Mouse (Mus musculus) adrenal gland, postnatal 10 days (tissue): ENCODE measurements around the gene Dbi. TPM values are rescaled to one million over a fixed set of nuclear protein-coding genes. Genes with fewer than 3 reads are reported as not detected.

Experiments used
- DNase-seq: peaks from one replicate; pipeline ENCODE4 v3.0.0; 2021; ENCODE audit warnings: mixed read lengths
- long read RNA-seq, 2 experiments: library from polyadenylated mRNA; stranded (forward); transcript quantifications; one replicate each; pipeline ENCODE4 v2.0.0; 2021
- total RNA-seq, 2 experiments: library from RNA; stranded (reverse); gene quantifications; 2 replicates each; pipeline ENCODE4 v1.2.3; 2021

Dbi gene
- total RNA-seq: 1,000 to 10,000 TPM; 1,131 to 1,191 TPM
- long read RNA-seq, experiment 1, transcript Dbi-202 (3 exons, 504 nt): minor isoform, 6 of 1,859 reads
- long read RNA-seq, experiment 1, transcript Dbi-201 (4 exons, 569 nt): major isoform, 1,823 of 1,859 reads
- long read RNA-seq, experiment 1, partial matches to known transcripts: 21 of 1,859 reads
- long read RNA-seq, experiment 1, other reads (novel, unspliced or antisense): 5 of 1,859 reads
- long read RNA-seq, experiment 2, transcript Dbi-202 (3 exons, 504 nt): minor isoform, 7 of 1,705 reads
- long read RNA-seq, experiment 2, transcript Dbi-201 (4 exons, 569 nt): major isoform, 1,668 of 1,705 reads
- long read RNA-seq, experiment 2, partial matches to known transcripts: 17 of 1,705 reads
- long read RNA-seq, experiment 2, other reads (novel, unspliced or antisense): 7 of 1,705 reads

DNA sequence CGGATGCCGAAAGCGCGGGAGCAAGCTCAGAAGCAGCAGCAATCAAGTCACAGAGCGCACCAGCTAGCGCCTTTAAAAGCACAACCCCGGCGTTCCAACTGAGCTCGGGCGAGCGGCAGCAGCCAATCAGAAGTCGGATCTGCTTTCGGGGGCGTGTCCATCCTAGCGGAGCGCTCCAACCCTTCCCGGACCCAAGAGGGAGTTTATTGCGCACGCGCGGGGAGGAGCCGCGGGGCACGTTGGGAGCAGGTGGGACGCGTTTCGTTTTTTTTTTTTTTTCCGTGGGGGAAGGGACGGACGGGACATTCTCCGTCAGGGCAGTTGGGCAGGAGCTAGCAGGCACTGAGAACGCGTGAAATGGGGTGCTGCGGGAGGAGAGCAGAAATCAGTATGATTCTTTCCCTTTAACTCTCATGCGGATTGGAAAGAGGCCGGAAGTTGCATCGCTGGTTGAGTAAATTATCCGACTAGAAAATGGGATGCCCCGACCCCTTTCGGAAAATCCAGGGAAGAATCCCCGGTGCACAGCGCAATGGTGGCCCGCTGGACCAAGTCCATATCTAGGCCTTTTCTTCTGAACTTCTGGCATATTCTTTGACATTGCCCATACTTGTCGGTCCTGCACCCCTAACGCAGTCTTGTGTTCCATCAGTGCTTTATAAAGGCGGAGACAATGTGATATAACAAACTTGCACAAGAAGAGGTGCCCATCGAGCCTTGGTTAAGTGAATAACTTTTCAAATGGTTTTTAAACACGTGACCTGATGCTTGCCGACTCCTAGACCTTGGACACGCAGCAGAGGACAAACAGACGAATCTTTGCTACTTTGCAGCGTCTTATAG lies at the start of gene Dbi, which contains the start of gene 3110009E18Rik:
TSS of gene Dbi (minus strand) at position 110 of the 843 bp plus-strand sequence.
TSS of gene 3110009E18Rik (plus strand) at position 219 of the 843 bp plus-strand sequence.
- DNase-seq: peak; percentile 98

- DNase-seq: no peak
Measured at GRCm38 (mm10) chr1:120170307-120170706, 49.4 kb upstream of the Dbi start.

- no peak for DNase-seq
Measured at GRCm38 (mm10) chr1:120168674-120169073, 47.8 kb upstream of the Dbi start.

DNA sequence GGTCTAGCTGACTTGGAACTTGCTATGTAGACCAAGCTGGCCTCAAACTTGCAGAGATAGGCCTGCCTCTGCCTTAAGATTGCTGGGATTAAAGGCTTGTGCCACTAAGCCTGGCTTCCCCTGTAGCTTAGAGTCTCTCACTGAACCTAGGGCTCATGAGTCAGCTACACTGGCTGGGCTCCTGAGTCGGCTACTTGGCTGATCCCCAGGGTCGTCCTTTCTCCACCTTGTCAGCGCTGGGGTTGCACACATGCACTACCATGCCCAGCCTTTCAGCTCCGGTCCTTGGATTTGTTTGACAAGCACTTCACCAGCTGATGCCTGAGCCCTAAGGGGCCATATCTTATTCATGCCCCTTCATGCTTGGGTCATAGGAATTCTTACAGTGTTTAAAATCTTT lies 47.1 kb upstream of the Dbi start:
- DNase-seq: peak; percentile 15

DNA sequence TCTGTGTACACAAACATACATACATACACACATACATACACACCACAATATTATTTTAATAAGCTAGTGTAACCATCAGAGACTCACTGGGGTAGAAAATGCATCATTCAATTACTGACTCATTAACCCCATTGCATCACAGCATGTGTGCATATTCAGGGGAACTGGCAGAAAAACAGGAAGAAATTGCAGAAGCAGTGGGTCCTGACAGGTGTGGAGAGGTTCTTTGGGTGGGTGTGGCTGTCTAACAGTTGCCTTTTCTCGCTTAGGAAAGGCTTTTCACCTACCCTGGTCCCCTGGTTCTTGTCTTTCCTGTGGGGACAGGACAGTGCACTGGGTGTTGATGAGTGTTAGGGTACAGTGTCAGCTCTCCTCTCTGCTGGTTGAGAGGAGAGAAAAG lies 41.7 kb upstream of the Dbi start:
- DNase-seq: no peak

- DNase-seq: no peak
Measured at GRCm38 (mm10) chr1:120161502-120161901, 40.6 kb upstream of the Dbi start.

DNA sequence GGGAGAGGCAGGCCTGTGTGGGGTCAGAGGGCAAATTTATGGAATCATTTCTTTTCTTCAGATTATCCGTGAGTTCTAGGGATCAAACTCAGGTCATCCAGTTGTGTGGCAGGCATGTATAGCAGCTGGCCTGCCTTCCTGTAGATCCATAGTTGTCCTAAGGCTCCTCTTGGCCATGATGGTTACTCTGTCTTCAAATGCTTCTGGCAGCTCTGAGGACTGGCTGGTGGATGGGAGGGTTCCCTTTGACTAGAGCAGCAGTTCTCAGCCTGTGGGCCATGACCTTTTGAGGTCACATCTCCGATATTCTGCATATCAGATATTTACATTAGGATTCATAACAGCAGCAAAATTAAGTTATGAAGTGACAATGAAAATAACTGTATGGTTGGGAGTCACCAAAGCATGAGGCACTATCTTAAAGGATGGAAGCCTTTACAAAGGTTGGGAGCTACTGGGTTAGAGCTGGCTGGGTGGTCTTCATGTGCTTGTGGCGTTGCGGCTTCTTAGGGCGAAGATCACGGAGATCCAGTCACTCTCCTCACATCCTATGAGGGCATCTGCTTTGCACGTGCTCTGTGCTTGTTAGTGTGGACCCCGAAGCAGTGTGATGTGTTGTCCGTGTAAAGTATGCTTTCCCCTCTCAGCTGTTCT lies 37.7 kb upstream of the Dbi start:
- DNase-seq: no peak

GRCm38 (mm10) chr1:120155325-120155724 lies 34.4 kb upstream of the Dbi start:
- DNase-seq: peak; percentile 38

DNA sequence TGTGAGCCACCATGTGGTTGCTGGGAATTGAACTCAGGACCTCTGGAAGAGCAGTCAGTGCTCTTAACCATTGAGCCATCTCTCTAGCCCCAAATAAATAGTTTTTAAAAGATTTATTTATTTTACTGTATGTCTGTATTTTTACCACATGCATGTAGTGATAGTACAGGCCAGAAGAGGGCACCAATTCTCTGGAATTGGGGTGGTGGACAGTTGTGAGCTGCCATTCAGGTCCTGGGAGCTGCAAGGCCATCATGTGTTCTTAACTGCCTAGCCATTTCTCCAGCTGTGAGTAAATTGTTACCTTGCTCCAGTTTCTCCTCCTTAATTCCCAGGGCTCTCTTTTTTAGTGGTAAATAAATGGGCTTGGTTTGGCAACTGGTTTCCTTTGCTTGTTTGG lies 33.4 kb upstream of the Dbi start:
- DNase-seq: peak; percentile 65

DNA sequence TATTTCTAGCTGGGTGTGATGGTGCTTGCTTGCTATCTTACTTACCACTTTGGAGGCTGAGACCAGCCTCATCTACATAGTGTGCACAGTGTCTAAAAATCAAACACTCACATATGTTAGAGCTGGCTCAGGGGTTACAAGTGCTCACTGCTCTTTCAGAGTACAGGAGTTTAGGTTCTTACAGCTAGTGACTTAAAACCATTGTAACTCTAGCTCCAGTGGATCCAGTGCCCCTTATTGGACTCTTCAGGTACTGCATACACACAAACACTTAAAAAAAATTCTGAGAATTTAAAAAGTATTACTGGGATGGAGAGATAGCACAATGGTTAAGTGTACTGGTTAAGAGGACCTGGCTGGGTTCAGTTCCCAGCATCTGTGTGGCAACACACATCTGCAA lies 26.1 kb upstream of the Dbi start:
- DNase-seq: peak; percentile 23

GRCm38 (mm10) chr1:120145527-120146216 lies 24.8 kb upstream of the Dbi start:
- no peak for DNase-seq

- DNase-seq: peak; percentile 72
Measured at GRCm38 (mm10) chr1:120142551-120142950, 21.7 kb upstream of the Dbi start.

GRCm38 (mm10) chr1:120140144-120140693 lies 19.3 kb upstream of the Dbi start:
- no peak for DNase-seq

- no peak for DNase-seq
Measured at GRCm38 (mm10) chr1:120138923-120139540, 18.2 kb upstream of the Dbi start.

DNA sequence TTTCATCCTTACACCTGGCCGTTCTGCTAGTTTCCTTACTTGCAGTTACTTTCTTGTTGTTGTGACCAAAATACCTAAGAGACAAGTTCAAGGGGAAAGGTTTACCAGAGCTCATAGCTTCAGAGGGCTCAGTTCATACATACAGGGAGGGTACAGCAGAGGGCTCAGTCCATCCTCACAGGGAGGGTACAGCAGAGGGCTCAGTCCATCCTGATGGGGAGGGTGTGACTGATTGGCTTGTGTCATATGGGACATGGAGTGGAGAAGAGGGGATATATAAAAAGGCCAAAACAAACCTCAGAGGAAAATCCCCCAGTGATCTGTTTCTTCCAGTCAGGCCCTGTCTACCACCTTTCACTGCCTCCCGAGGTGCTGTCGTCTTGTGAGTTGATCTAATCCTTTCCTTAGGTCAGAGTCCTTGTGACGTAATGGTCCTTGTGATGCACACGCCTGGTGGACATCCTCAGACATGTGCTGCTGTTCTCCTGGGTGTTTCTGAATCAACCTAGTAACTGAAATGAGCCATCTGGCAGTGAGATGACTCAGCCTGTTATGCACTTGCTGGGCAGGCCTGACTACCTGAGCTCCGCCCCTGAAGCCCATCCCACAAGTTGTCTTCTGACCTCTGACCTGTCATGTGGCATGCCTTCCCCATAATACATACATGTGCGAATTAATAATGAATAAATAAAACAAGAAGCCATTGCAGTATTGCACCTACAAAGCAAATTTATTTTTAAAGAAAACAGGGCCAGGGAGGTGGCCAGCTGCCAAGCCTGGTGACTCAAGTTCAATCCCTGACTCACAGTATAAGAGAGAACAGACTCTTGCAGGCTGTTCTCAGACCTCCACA lies 15.3 kb upstream of the Dbi start:
- peak; percentile 78 for DNase-seq

GRCm38 (mm10) chr1:120132376-120132775 lies 11.5 kb upstream of the Dbi start:
- DNase-seq: no peak

DNA sequence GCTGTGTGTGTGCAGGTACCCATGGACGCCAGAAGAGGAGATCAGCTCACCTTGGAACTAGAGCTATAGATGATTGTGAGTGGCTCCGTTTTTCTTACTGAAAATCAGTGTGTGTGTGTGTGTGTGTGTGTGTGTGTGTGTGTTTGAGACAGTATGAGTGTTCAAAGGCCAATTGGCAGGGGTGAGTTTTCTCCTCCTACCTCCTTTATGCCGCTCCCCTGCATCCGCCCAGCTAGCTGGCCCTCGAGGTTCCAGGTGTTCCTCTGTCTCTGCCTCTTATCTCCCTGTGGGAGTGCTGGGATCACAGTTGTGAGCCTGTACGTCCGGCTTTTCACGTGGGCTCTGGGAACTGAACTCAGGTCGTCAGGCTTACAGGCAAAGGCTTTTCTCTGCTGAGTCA lies 5.4 kb upstream of the Dbi start:
- DNase-seq: no peak

GRCm38 (mm10) chr1:120125471-120125870 lies 4.6 kb upstream of the Dbi start:
- no peak for DNase-seq

- DNase-seq: peak; percentile 55
Measured at GRCm38 (mm10) chr1:120124839-120125238, 4.0 kb upstream of the Dbi start.
